11 mouse cellular contexts compared by ENCODE assay signal in genomic region chr1:56984483-56984810, GRCm38 (mm10). TPM values are rescaled to one million over a fixed set of nuclear protein-coding genes. Genes with fewer than 3 reads are reported as not detected.
A peak's percentile ranks its signal among the peaks of the same experiment; 100 is the strongest.
DNase-seq lines count a peak whose midpoint lies in the region; ATAC-seq and TF ChIP-seq lines count a peak whose summit lies in the region.
"Had no signal": no experiment of that assay in that cellular context is flagged by ENCODE, and none has a peak within 500 bp of the region (broad histone marks: within the 10 kb centered on the region; RNA-seq: fewer than 3 reads in every experiment).

No protein-coding gene starts in this region.

- no peak for TF ChIP-seq POLR2A in brain, embryonic 14.5 days (IDR thresholded peaks at IDR 0.05; ENCODE audit: borderline replicate concordance, extremely low read depth, insufficient read depth, insufficient read length, poor library complexity, severe bottlenecking)

- no peak overlapping the region for H3K4me3 ChIP-seq in embryonic facial prominence, embryonic 15.5 days (replicated peaks)
- peak overlapping the region; percentile 19 for H3K4me3 ChIP-seq in hindbrain, embryonic 16.5 days (ENCODE audit: low read length)
- H3K4me3 ChIP-seq in midbrain, postnatal 0 days (ENCODE audit: low read depth, low read length): peak overlapping the region; percentile 15; the same call in 1 of the 2 replicates
- no peak overlapping the region for H3K4me3 ChIP-seq in layer of hippocampus, adult 2 months
- H3K4me3 ChIP-seq: heart, embryonic 12.5 days had no signal

- H3K27me3 ChIP-seq in embryonic facial prominence, embryonic 15.5 days: peaks cover 78% of the 10 kb centered on the region
- peaks cover 60% of the 10 kb centered on the region for H3K27me3 ChIP-seq in hindbrain, embryonic 16.5 days (replicated peaks; ENCODE audit: control insufficient read depth, insufficient read depth, low read length)
- peaks cover 74% of the 10 kb centered on the region for H3K27me3 ChIP-seq in midbrain, postnatal 0 days (ENCODE audit: insufficient read depth, low read length)

- WGBS in embryonic facial prominence, embryonic 15.5 days: 12% methylated on average over 14 of the region's 14 CpGs
- WGBS in hindbrain, embryonic 16.5 days: 8% methylated on average over 14 of the region's 14 CpGs
- WGBS in midbrain, postnatal 0 days: 4% methylated on average over 14 of the region's 14 CpGs

- DNase-seq in brain, embryonic 14.5 days (ENCODE audit: low read depth): peak; percentile 2
- DNase-seq in midbrain, postnatal 0 days (ENCODE audit: low spot score): no peak
- no peak for DNase-seq in layer of hippocampus, adult 2 months (ENCODE audit: low spot score in 2 of 2)
- no peak for DNase-seq in adrenal gland, postnatal 25 days
- no peak for DNase-seq in cerebellum, adult 8-10 months
- DNase-seq: thymus, postnatal 25 days had no signal

- H3K9me3 ChIP-seq in embryonic facial prominence, embryonic 15.5 days (replicated peaks): no peaks in the 10 kb centered on the region
- H3K9me3 ChIP-seq in hindbrain, embryonic 16.5 days (ENCODE audit: control insufficient read depth, low read length): no peaks in the 10 kb centered on the region
- H3K9me3 ChIP-seq in midbrain, postnatal 0 days (ENCODE audit: low read length): no peaks in the 10 kb centered on the region
- H3K9me3 ChIP-seq: heart, embryonic 12.5 days had no signal

- H3K4me2 ChIP-seq in embryonic facial prominence, embryonic 15.5 days (replicated peaks): peak overlapping the region; percentile 21; the same call in 1 of the 2 replicates
- H3K4me2 ChIP-seq in hindbrain, embryonic 16.5 days (ENCODE audit: low read length): peak overlapping the region; percentile 26
- peak overlapping the region; percentile 30; the same call in 1 of the 2 replicates for H3K4me2 ChIP-seq in midbrain, postnatal 0 days (ENCODE audit: low read depth, low read length, poor library complexity, severe bottlenecking)
- H3K4me2 ChIP-seq: heart, embryonic 12.5 days; lung, embryonic 14.5 days had no signal

- no peaks in the 10 kb centered on the region for H3K36me3 ChIP-seq in embryonic facial prominence, embryonic 15.5 days
- H3K36me3 ChIP-seq in hindbrain, embryonic 16.5 days (ENCODE audit: control insufficient read depth, insufficient read depth, low read length): no peaks in the 10 kb centered on the region
- no peaks in the 10 kb centered on the region for H3K36me3 ChIP-seq in midbrain, postnatal 0 days (ENCODE audit: insufficient read depth, low read length)
- H3K36me3 ChIP-seq: heart, embryonic 12.5 days had no signal

- H3K4me1 ChIP-seq in embryonic facial prominence, embryonic 15.5 days: peaks cover 15% of the 10 kb centered on the region
- peaks cover 6% of the 10 kb centered on the region for H3K4me1 ChIP-seq in hindbrain, embryonic 16.5 days (ENCODE audit: control insufficient read depth, insufficient read depth, low read depth, low read length)
- H3K4me1 ChIP-seq in midbrain, postnatal 0 days (ENCODE audit: insufficient read depth, low read length): no peaks in the 10 kb centered on the region

- TF ChIP-seq CTCF in brain, embryonic 14.5 days (IDR thresholded peaks at IDR 0.05; ENCODE audit: borderline replicate concordance, extremely low read depth, insufficient read depth, insufficient read length): no peak
- TF ChIP-seq CTCF in midbrain, postnatal 0 days (IDR thresholded peaks at IDR 0.05): no peak
- no peak for TF ChIP-seq CTCF in layer of hippocampus, adult 2 months (conservative IDR thresholded peaks at IDR 0.05)

- ATAC-seq in embryonic facial prominence, embryonic 15.5 days (ENCODE audit: insufficient number of reproducible peaks, low FRiP score, low TSS enrichment, low read depth): no peak
- 0 out of 2 replicates have a peak, but pooled peaks have one; percentile 17 for ATAC-seq in hindbrain, embryonic 16.5 days
- peak; percentile 44; the same call in 1 of the 2 replicates for ATAC-seq in midbrain, postnatal 0 days (ENCODE audit: low FRiP score)
- ATAC-seq: inflammation-experienced regulatory T-cells, adult 6 months had no signal

- no peak overlapping the region for H3K27ac ChIP-seq in embryonic facial prominence, embryonic 15.5 days (replicated peaks)
- H3K27ac ChIP-seq in hindbrain, embryonic 16.5 days (ENCODE audit: low read depth, low read length): no peak overlapping the region
- no peak overlapping the region for H3K27ac ChIP-seq in midbrain, postnatal 0 days (ENCODE audit: low read depth, low read length)
- no peak overlapping the region for H3K27ac ChIP-seq in layer of hippocampus, adult 2 months

- no peak overlapping the region for H3K9ac ChIP-seq in embryonic facial prominence, embryonic 15.5 days
- H3K9ac ChIP-seq in hindbrain, embryonic 16.5 days (ENCODE audit: low read depth, low read length): no peak overlapping the region
- H3K9ac ChIP-seq in midbrain, postnatal 0 days (replicated peaks; ENCODE audit: low read length, poor library complexity, severe bottlenecking): no peak overlapping the region
- H3K9ac ChIP-seq: heart, embryonic 12.5 days; lung, embryonic 14.5 days had no signal

RNA-seq across cellular contexts. Expression of gene Satb2, which starts 6.0 kb away (rescaled TPM):
- 7.9 and 12.2 TPM in 2 replicates for polyA plus RNA-seq in brain, embryonic 14.5 days (2012; rRNA removed)
- polyA plus RNA-seq in embryonic facial prominence, embryonic 15.5 days (2015; fragmentation: Nextera tagmentation; extraction: Ambion mirVana): 12.0 and 14.4 TPM in 2 replicates
- 1.1 and 2.0 TPM in 2 replicates for polyA plus RNA-seq in hindbrain, embryonic 16.5 days (2015; fragmentation: Nextera tagmentation; extraction: Ambion mirVana)
- 1.2 TPM in 2 replicates for total RNA-seq in midbrain, postnatal 0 days (2014; rRNA removed)
- polyA plus RNA-seq in midbrain, postnatal 0 days (2015; fragmentation: Nextera tagmentation; extraction: Ambion mirVana): 0.60 and 0.85 TPM in 2 replicates
- 10 to 100 TPM; 14.1 to 16.9 TPM for total RNA-seq in layer of hippocampus, adult 2 months (2021)
- 3.4 and 5.0 TPM in 2 replicates for total RNA-seq in adrenal gland, postnatal 25 days (2021)
- polyA plus RNA-seq: inflammation-experienced regulatory T-cells, adult 6 months had no signal

Comparison
In these comparisons a context has a peak if more than half of its experiments do, and no peak if none do; other contexts are left out.
1. H3K4me3 ChIP-seq: peak in hindbrain, embryonic 16.5 days (single experiment) and midbrain, postnatal 0 days (single experiment); none in embryonic facial prominence, embryonic 15.5 days (single experiment) and layer of hippocampus, adult 2 months (single experiment).
2. Peak in every context shown above with its lines, with median percentiles within 50 percentile points of each other: H3K4me2 ChIP-seq.